Mouse (Mus musculus) retina, embryonic 14.5 days (tissue): ENCODE data around the gene Chd6.
"Not testable (repeated sequence)": the region's sequence is repeated elsewhere in the genome, so short reads cannot be mapped to it uniquely, and the experiment has no call there.

ENCODE experiments used
- DNase-seq: peaks from one replicate; pipeline ENCODE4 v3.0.0-alpha.2; 2015; ENCODE audit warnings: low spot score

Gene Chd6

DNA sequence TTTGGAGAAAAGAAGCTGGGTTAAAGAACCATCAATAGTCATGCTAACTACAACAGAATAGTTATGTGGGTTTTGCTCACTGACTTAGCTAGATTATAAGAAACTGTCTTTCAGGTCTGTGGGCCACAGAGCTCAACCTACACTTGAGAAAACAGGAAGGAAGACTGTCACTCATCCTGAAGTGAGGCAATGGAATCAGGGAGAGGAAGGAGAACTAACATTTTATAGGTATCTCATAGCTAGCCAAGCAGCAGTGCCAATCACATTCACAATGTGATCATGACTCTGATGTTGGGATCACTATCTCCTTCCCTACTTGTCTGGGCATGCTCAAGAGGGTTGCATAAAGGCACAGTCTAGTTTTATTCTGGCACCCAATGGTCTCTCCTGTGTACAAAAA, 121.4 kb downstream of the Chd6 start:
- DNase-seq = no peak

DNA sequence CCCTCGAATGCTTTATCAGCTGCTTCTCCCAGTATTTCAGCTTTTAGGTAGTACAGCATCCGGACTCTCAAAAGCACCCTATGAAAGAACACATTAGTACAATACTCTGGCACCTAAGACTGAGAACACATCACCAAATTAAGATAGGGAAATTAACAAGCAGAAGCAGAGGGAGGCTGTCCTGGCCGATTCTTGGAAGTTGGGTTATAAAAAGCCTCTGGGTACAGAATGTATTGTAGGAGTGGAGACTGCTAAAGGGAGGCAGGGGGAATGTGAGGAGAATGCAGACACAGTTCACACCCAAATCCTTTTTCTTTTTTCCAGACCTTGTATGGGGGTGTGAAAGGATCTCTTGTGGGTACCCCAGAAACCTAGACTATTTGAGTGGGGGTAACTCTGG, 126.2 kb downstream of the Chd6 start:
- no peak for DNase-seq

GRCm38 (mm10) chr2:160981791-160982190, 127.1 kb downstream of the Chd6 start:
- DNase-seq = no peak

DNA sequence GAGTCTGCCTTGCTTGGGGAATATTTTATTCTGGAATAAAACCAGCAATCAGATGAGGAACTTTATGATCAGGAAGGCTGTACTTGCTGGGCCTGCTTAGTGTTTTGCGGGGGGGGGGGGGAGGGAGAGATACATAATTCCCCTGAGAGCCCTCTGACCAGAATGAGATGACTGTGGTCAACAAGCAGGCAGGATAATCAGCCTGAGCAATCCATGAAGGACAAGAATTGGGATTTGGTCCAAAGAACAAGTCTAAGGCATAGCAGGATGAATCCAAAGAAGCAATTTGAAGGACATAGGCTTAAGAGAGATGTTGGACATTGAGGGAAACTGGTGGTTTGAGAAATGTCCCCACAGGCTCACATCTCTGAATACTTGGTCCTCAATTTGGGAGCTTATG, 130.2 kb downstream of the Chd6 start:
- DNase-seq = no peak

- DNase-seq = no peak
These were observed 131.6 kb downstream of the Chd6 start for GRCm38 (mm10) chr2:160977248-160977647.

DNA sequence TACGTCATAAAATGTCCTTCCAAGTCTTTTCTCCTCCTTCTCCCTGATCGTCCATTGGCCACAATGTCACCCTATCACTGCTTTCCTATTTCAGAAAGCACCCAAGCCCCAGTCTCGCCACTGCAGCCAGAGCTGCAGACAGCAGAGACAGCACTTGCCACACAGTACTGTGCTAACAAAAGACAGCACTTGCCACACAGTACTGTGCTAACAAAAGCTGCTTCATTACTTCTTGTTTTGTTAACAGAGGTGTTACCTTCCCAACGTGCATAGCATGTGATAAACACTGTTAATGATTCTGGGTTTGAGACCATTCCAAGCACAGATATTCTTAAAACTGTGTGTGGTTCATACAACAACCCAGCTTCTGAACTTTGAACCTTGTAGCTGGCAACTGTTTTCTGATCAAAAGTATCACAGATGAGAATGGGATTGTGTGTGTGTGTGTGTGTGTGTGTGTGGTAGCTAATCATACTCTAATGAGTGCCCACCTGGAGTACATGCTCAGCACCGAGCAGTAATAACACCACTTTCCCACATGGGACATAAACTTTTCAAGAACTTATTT, 135.1 kb downstream of the Chd6 start:
- DNase-seq = no peak

DNA sequence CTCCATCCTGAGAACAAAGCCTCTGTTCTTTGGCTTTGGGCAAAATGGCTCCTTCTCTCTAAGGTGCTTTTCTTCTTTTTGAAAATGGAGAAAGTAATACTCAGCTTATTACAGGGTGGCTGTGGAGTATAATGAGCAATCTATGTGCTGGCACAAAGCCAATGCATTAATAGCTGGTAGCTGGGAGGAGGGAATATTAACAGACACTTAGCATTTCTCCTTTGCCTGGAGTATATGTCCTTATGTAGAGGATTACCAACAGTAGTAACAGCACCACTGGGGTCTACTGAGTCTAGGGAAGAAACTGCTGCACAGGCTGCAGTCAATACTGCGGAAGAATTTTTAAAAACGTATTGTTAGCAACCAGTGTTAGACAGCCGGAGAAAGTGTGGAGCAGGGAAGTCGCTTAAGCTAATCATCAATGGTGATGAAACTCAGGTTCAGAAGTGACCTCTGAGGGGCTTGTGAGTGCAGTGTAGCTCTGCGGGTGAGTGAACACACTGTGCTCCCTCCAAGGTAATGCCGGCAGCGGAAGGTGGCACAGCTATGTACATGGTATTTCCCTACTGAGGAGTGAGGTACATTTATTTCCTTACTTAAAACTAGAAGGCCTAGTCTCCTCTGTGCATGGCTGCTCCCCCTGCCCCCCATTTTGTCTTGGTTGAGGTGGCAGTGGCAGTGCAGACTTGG, 136.6 kb downstream of the Chd6 start:
- no peak for DNase-seq

GRCm38 (mm10) chr2:160962149-160962548, 146.7 kb downstream of the Chd6 start:
- no peak for DNase-seq

DNA sequence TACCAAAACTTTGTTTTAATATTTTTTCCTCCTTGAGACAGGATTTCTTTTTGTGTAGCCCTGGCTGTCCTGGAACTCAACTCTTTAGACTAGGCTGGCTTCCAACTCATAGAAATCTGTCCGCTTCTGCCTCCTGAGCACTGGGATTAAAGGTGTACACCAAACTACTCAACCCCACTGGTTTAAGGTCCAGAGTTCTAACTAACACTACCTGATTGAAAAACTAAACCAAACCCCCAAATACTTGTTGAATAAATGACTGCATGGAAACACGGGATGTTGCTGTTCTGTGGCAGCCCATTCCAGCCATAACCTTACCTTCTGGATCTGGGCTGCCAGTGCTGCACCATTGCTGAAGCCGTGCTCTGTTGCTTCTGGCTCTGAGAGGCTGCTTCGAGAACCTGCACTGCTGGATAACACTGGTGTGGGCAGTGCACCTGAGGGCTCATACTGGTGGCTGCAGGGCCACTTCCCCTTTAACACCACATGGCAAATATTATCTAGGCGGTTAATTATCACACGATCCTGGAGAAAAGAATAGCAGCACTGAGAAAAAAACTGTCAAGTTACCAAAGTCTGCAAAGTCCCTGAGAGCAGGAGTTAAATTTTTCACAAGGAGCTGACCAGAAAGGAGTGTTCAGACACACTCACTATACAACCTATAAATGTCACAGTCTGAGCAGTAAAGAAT, 147.8 kb downstream of the Chd6 start:
- no peak for DNase-seq

GRCm38 (mm10) chr2:160959901-160960300, 149.0 kb downstream of the Chd6 start:
- no peak for DNase-seq

GRCm38 (mm10) chr2:160958737-160959136, 150.1 kb downstream of the Chd6 start:
- peak; percentile 25 for DNase-seq

- DNase-seq = not testable (repeated sequence)
These were observed 151.1 kb downstream of the Chd6 start for GRCm38 (mm10) chr2:160957801-160958200.

GRCm38 (mm10) chr2:160957307-160957706, 151.6 kb downstream of the Chd6 start:
- DNase-seq = not testable (repeated sequence)

- peak; percentile 59 for DNase-seq
These were observed 153.5 kb downstream of the Chd6 start for GRCm38 (mm10) chr2:160955331-160955730.

- DNase-seq = no peak
These were observed 154.3 kb downstream of the Chd6 start for GRCm38 (mm10) chr2:160954541-160954940.

- no peak for DNase-seq
These were observed 155.6 kb downstream of the Chd6 start for GRCm38 (mm10) chr2:160953131-160953873.

DNA sequence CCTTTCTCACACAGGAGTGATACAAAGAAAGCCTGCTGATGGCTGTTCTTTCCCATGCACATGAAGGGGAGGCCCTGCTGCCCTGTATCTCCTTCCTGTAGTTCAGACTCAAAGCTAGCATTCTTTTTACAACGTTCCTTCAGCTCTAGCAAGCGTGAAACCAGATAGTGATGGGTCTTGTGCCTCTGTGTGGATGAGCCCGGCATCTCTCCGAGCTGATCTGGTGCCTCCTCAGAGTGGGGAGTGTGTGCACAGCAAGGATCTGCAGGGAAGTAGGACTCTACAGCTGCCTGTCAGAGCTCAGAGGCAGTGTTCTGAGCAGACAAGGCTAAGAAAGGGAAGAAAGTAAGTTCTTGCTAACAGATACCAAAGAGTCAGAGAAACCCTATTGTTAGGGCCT, 157.3 kb downstream of the Chd6 start:
- DNase-seq = no peak

DNA sequence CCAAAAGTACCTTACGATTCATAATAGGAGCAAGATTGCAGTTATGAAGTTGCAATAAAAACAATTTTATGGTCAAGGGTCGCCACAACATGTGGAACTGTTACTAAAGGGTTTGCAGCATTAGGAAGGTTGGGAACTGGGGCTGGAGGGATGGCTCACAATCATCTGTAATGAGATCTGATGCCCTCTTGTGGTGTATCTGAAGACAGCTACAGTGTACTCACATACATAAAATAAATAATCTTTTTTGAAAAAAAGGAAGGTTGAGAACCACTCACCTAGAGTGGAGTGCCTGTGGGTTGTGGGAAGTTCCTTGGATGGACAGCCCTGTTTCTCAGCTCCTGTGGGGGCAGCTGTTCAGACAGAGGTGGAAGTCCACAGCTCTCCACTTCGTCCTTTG, 166.4 kb downstream of the Chd6 start:
- DNase-seq = peak; percentile 35

DNA sequence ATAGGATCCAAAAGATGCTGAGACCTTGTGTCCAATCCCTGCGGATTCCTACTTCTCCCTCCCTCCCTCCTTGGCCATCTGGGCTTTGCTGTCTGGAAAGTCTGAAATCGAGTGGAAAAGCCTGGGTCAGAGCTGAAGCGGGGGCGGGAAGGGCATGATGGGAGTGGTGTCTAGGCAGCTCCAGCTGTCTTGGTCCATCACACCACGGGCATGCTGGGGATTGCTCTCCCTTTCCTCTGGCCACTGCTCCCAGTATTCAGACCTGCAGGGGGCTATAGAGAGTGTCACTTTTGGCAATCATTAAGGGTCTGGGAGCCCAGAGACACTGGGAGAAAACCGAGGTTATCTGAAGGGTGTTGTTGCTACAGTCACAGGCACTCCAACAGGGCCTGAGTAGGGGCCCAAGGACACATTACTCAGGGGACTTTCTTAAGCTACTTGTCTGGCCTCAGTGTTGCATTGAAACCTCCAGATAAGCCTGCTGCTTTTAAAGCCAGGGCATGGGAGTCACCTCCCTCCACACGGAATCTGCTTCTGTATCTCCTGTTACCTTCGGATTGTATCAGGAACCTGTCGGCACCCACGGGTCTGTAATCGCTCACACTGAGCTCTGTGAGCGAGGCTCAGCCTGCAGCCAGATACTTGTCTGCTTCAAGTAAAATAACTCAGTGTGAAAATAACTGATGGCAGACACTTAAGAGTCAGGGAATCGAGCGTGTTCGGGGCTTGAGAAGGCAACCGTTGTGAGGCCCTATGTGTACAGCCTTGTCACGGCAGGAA, 167.8 kb downstream of the Chd6 start:
- peak; percentile 30 for DNase-seq

GRCm38 (mm10) chr2:160934451-160934850, 174.4 kb downstream of the Chd6 start:
- DNase-seq = no peak

DNA sequence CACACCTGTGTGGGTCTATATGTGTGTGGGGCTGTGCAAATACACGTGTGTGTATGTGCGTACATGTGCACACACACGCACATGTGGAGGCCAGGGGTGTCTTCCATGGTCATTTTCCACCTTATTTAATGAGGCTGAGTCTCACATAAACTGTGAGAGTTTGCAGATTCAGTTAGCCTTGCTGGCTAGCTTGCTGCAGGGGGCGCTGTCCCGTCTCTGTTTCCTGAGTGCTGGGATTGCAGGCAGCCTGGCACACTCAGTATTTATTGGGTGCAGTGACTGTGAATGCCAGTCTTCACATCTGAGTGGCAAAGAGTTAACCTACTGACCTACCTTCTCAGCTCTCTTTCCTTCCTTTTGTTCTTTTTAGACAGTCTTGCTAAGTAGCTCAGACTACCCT, 175.0 kb downstream of the Chd6 start:
- DNase-seq = no peak

DNA sequence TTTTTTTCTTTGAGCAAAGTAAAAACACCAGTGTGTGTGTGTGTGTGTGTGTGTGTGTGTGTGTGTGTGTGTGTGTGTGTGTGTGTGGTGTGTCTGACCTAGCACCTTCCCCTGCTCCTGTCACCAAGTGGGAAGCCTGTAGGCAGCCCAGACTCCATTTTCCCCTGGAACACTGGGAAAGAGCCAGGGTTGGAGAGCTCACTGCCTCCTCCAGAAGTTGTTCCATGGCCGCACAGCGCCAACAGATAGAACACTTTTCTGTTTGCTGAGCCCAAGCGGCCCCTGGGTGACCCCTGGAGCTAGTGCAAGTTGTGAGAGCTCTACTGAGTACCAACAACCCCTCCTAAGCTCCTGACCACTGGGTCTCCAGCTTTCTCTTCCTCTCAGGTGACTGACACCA, 175.9 kb downstream of the Chd6 start:
- no peak for DNase-seq
